Mouse (Mus musculus) hindbrain, embryonic 16.5 days (tissue): ENCODE results near the gene Frmd8. TPM values are rescaled to one million over a fixed set of nuclear protein-coding genes. Genes with fewer than 3 reads are reported as not detected.

Experiments
- ATAC-seq: fragments of 200-750 bp; cut with Nextera tagmentation; 2 replicates; pipeline ENCODE4 v1.8.0; 2017; ENCODE audit warnings: moderate TSS enrichment, moderate library complexity
- H3K27ac ChIP-seq: fragments of 300-500 bp; sonication (generic); 2 replicates; pipeline ENCODE4 v1.5.1; 2014; ENCODE audit warnings: low read depth, mild to moderate bottlenecking, control low read depth, low read length, moderate library complexity
- H3K27me3 ChIP-seq: fragments of 300-500 bp; sonication (generic); replicated peaks from 2 replicates; pipeline ENCODE4 v1.6.1; 2014; ENCODE audit warnings: low read length; ENCODE audit not compliant: control insufficient read depth, insufficient read depth
- H3K36me3 ChIP-seq: fragments of 300-500 bp; sonication (generic); 2 replicates; pipeline ENCODE4 v1.6.1; 2014; ENCODE audit warnings: mild to moderate bottlenecking, low read length, moderate library complexity, mixed read lengths; ENCODE audit not compliant: control insufficient read depth, insufficient read depth
- H3K4me1 ChIP-seq: fragments of 300-500 bp; sonication (generic); 2 replicates; pipeline ENCODE4 v1.6.1; 2014; ENCODE audit warnings: low read depth, low read length; ENCODE audit not compliant: control insufficient read depth, insufficient read depth
- H3K4me2 ChIP-seq: fragments of 300-500 bp; sonication (generic); 2 replicates; pipeline ENCODE4 v1.6.1; 2014; ENCODE audit warnings: mild to moderate bottlenecking, low read length, control low read depth, moderate library complexity
- H3K4me3 ChIP-seq: fragments of 300-500 bp; sonication (generic); 2 replicates; pipeline ENCODE4 v1.5.1; 2014; ENCODE audit warnings: mild to moderate bottlenecking, low read length, control low read depth, moderate library complexity
- H3K9ac ChIP-seq: fragments of 300-500 bp; sonication (generic); 2 replicates; pipeline ENCODE4 v1.6.1; 2014; ENCODE audit warnings: low read depth, mild to moderate bottlenecking, control low read depth, low read length, moderate library complexity
- H3K9me3 ChIP-seq: fragments of 300-500 bp; sonication (generic); 2 replicates; pipeline ENCODE4 v1.6.1; 2014; ENCODE audit warnings: mild to moderate bottlenecking, low read length, moderate library complexity; ENCODE audit not compliant: control insufficient read depth
- WGBS: fragments of 180-500 bp; shearing (Covaris S2); extraction: QIAGEN DNeasy Blood & Tissue Kit; methylation state at CpG from one replicate; pipeline ENCODE4 v1.1.7; 2014; 5-methylcytosine and 5-hydroxymethylcytosine counted together
- polyA plus RNA-seq: library from polyadenylated mRNA; unstranded; fragments of >200 nt; fragmentation: Nextera tagmentation; extraction: Ambion mirVana; gene quantifications from 2 replicates; pipeline ENCODE4 v1.2.1, GENCODE M21; 2015

Frmd8 gene
- polyA plus RNA-seq = 18.1 and 20.1 TPM in 2 replicates

DNA sequence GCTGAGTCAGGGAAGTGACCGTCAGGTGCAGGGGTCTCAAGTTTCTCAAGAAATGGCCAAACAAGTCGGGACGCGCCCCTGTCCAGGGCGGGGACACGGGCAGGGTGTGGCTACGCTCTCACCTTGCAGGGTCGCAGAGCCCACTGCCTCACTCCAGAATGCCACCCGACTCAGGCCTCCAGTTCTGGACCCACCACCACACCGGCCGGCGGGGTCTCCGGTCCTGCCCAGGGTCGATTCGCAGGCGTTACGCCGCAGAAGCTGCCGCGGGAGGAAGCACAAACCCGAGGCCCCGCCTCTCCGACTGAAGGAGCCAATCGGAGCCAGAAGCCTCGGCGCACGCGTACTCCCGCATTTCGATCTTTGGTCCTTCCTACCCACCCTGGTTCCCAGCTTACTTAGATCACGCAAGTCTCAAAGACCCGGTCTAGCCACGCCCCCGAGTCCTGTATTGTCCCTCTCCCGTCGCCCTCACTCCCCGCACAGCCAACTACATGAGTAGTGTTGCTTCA is at the start of gene Frmd8:
Gene Frmd8, minus strand, starts transcription at position 306 of the 512 bp plus-strand sequence.
- Histone ChIP-seq H3K9ac (peak within 1 kb of the TSS; percentile 86), H3K4me3 (peak within 1 kb of the TSS; percentile 65), H3K4me1 (peaks cover 17% of the 10 kb centered on the region), H3K9me3 (no peaks in the 10 kb centered on the region), H3K27me3 (no peaks in the 10 kb centered on the region), H3K4me2 (peak within 1 kb of the TSS; percentile 88), H3K27ac (peak within 1 kb of the TSS; percentile 46), H3K36me3 (no peaks in the 10 kb centered on the region)
- ATAC-seq = peak; percentile 93
- WGBS = 0% methylated on average over 31 of the region's 37 CpGs

DNA sequence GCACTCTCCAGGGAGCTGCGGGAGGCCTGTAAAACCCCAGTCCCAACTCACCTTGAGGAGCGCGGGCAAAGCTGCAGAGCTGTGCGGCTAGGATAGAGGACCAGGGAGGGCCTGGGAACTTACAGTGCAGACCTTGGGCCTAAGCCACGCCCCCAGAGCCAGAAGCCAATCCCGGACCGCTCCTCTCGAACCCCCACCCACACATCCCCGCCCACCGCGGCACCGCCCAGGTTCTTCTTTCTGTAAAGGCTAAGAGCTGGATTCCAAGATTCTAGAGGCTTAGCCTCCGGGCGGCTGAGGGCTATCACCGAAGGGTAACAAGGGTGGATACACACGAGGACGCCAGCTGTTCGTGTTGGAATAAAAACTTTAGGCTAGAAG is 49.6 kb upstream of the Frmd8 start, which contains the start of gene Cdc42ep2:
Gene Cdc42ep2, minus strand, starts transcription at position 104 of the 381 bp plus-strand sequence.
- Histone ChIP-seq H3K27me3 (no peaks in the 10 kb centered on the region), H3K4me3 (peak within 1 kb of the TSS; percentile 62), H3K4me1 (peaks cover 23% of the 10 kb centered on the region), H3K9me3 (no peaks in the 10 kb centered on the region), H3K27ac (peak within 1 kb of the TSS; percentile 83), H3K36me3 (no peaks in the 10 kb centered on the region), H3K4me2 (peak within 1 kb of the TSS; percentile 68), H3K9ac (peak within 1 kb of the TSS; percentile 73)
- WGBS = under 1% methylated on average over 18 of the region's 18 CpGs
- ATAC-seq = peak; percentile 95

DNA sequence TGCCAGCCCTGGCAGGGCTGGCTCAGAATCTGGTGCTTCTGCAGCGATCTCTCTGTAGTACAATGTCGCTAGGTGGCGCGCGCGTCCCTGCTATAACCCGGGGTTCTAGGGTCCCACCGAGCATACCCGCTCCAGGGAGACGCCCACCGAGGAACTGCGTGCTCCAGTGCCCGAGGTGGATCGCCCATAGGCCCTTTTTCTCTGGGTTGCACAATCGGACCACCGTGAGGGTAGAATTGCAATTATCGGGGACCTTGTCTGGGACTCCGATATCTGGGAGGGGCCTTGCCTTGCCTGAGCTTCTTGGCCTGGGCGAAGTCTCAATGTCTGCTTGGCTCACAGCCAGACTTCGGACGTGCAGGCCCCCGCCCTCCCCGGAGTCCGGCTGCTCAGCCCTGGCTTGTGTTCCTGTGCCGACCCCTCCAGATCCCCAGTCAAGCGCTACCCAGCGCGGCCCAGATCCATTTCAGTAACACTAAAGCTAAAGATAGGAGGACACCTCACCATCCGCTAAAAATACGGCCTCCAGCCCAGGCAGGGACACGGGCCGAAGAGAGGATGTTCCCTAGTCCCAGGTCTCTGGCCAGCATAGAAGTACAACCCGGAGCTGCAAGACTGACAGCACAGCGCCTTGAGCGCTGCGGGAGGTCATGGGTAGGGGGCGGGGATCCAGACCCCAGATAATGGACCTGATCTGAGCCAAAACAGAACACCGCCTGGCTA is 49.1 kb upstream of the Frmd8 start:
- Histone ChIP-seq H3K27ac (peak overlapping the region; percentile 83), H3K36me3 (no peaks in the 10 kb centered on the region), H3K4me2 (peak overlapping the region; percentile 68), H3K4me3 (peak overlapping the region; percentile 62), H3K9me3 (no peaks in the 10 kb centered on the region), H3K27me3 (no peaks in the 10 kb centered on the region), H3K4me1 (peaks cover 23% of the 10 kb centered on the region), H3K9ac (peak overlapping the region; percentile 73)
- WGBS = under 1% methylated on average over 38 of the region's 38 CpGs
- ATAC-seq = peak; percentile 84

DNA sequence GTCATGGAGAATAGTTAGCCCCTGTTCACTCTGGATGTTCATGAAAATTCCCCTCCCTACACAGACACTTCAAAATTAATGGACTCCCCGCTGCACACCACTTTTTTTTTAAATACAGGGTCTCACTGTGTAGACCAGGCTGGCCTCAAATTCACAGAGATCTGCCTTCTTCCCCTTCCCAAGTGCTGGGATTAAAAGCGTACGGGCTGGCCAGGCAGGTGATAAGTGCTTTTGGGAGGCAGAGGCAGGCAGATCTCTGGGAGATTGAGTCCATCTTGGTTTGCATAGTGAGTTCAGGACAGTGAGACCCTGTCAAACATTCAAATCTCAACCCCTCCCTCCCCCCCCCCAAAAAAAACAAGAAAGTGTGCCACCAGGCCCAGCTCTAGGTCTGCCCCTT is 47.9 kb upstream of the Frmd8 start:
- Histone ChIP-seq H3K36me3 (peaks cover 5% of the 10 kb centered on the region; the same call in 1 of the 2 replicates), H3K9ac (no peak overlapping the region), H3K27ac (no peak overlapping the region), H3K4me1 (peaks cover 23% of the 10 kb centered on the region), H3K9me3 (no peaks in the 10 kb centered on the region), H3K4me3 (0 out of 2 replicates have a peak overlapping the region, but pooled peaks have one; percentile 7), H3K27me3 (no peaks in the 10 kb centered on the region), H3K4me2 (peak overlapping the region; percentile 21; the same call in 1 of the 2 replicates)
- ATAC-seq = no peak
- WGBS = 97% methylated on average over 3 of the region's 3 CpGs

DNA sequence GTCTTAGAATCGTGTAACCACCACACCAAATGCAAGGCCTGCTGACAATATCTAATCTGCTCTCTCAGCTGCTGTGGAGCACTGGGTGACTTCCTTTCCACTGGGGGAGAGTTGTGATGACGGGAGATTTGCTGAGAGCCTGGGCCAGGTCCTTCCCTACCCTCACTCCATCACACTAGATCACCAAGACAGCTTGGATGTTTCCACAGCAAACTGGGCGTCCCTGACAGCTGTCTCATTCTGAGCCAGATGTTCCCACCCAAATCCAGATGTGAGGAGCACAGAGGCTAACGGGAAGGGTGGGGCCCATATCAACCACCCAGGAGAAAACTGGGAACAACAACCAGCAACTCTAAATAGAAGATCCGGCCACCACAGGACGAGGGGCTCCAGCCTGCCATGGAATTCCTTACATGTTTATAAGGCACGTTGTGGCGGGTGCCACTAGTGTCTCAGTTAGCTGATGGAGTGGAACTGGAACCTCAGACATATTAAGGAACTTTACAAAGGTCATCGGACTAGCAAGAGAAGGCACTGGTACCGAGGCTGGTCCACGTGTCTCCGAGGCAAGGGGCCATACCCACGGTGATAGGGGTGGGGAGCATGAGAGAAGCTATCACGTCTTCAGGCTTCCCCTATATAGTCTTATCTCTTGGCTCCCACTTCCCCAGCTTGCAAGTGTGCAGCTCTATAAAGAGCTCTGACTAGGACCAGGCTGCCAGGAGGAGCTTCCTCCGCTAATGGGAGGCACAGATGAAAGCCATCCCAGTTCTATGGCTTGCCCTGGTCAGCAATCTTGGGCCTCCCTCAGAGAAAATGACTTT is 47.3 kb upstream of the Frmd8 start:
- H3K9me3 ChIP-seq = no peaks in the 10 kb centered on the region
- peak overlapping the region; percentile 21 for H3K4me2 ChIP-seq
- 77% methylated on average over 15 of the region's 15 CpGs for WGBS
- no peak for ATAC-seq
- H3K4me3 ChIP-seq = 0 out of 2 replicates have a peak overlapping the region, but pooled peaks have one; percentile 7
- H3K27ac ChIP-seq = no peak overlapping the region
- peaks cover 23% of the 10 kb centered on the region for H3K4me1 ChIP-seq
- no peak overlapping the region for H3K9ac ChIP-seq
- peaks cover 11% of the 10 kb centered on the region; the same call in 1 of the 2 replicates for H3K36me3 ChIP-seq
- H3K27me3 ChIP-seq = no peaks in the 10 kb centered on the region

DNA sequence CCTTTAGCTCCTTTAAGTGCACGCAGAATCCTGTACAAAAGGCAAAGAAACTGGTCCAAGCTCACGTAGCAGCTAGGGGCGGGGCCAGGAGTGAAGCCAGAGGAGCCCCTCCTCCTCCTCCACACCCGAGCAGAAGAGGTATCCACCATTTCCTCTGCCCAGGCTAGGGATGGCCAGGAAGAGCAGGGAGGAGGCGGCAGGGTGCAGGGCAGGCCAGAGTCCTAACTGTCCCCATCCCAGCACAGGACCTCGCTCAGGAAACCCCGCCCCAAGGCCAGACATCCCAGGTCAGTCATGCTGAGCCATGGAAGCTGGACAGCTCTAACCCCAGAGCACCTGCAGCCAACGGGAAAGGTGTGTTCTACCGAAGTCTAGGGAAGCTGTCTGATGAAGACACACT is 46.6 kb upstream of the Frmd8 start:
- Histone ChIP-seq H3K27ac (no peak overlapping the region), H3K36me3 (peaks cover 14% of the 10 kb centered on the region; the same call in 1 of the 2 replicates), H3K9me3 (no peaks in the 10 kb centered on the region), H3K4me2 (peak overlapping the region; percentile 16), H3K4me1 (peaks cover 23% of the 10 kb centered on the region), H3K4me3 (no peak overlapping the region), H3K9ac (peak overlapping the region; percentile 44), H3K27me3 (no peaks in the 10 kb centered on the region)
- 25% methylated on average over 9 of the region's 9 CpGs for WGBS
- ATAC-seq = no peak

DNA sequence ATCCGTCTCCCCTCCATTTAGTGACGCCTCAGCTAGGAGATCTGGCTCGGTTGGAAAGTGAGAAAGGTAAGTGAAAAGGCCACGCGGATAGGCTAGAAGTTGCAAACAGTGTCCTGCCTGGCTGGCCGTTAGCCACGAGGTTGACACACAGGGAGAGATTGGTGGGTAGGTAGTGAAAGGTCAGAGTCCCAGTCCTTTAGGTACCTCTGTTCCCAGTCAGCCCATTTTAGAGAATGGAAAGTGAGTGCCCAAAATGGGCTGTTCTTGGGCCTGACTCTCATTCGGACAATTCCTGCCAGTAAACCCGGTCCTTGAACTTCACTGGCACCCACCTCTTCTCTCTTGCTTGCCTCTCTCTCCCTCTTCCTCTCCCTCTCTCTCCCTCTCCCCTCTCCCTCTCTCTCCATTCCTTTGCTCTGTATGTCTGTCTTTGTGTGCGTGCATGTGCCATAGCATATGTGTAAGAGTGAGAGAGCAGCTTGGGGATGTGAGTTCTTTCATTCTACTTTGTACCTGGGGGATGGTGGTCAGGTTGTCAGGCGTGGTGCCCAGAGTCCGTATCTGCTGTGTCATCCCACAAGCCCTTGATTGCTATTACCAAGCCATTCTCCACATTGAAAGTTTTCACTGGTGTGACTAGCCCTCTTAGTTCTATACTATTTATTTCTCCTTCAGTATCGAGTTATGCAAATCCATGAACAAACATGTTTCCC is 38.1 kb upstream of the Frmd8 start, which contains the start of gene Dpf2:
Gene Dpf2, minus strand, starts transcription at position 4 of the 713 bp plus-strand sequence.
- peak within 1 kb of the TSS; percentile 87 for H3K4me2 ChIP-seq
- no peaks in the 10 kb centered on the region for H3K9me3 ChIP-seq
- H3K27ac ChIP-seq = peak within 1 kb of the TSS; percentile 84
- peaks cover 30% of the 10 kb centered on the region for H3K4me1 ChIP-seq
- peak within 1 kb of the TSS; percentile 71 for H3K4me3 ChIP-seq
- H3K36me3 ChIP-seq = peaks cover 13% of the 10 kb centered on the region
- WGBS = 23% methylated on average over 13 of the region's 13 CpGs
- peak; percentile 6; the same call in 1 of the 2 replicates for ATAC-seq
- peak within 1 kb of the TSS; percentile 81 for H3K9ac ChIP-seq
- H3K27me3 ChIP-seq = no peaks in the 10 kb centered on the region

DNA sequence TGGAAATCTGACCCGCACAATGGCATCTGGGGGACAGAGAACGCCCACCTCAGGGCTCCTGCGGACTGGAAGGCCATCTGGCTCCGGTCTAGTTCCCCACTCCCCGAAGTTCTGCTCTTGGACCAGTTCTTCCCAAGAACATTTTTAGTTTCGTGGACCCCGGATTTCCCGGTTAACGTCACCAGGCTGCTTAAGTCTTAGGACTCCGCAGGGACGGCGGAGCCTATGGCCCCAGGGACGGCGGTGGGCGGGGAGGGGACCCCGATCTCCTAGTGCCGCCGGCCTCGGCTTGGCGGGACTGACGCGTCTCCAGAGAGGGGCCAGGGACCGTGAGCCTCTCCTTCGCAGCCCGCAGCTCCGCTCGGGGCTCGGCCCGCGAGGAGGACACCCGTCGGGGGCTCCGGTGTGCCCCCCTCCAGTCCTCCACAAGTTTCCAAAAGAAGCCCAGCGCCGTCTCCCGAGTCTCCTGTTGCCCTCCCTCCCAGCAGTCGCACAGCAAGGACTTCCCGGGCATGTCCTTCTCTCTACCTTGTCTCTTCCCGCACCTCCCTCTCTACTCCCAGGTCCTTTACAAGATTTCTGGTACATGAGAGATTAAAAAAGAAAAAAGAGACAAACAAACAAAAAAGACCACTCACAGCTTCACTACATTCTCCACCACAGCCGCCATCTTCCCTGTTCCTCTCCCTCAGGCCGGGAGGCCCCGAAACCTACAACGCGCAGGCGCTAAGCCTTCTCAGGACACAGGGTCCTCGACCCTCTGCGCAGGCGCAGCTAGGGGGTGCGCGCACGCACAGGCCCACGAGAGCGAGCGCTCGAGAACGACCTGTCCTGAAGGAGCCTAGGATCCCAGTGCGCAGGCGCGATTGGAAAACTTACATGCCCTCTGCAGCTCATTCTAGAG is 37.3 kb upstream of the Frmd8 start:
- Histone ChIP-seq H3K4me2 (peak overlapping the region; percentile 87), H3K4me1 (peaks cover 30% of the 10 kb centered on the region), H3K27me3 (no peaks in the 10 kb centered on the region), H3K27ac (peak overlapping the region; percentile 84), H3K9me3 (no peaks in the 10 kb centered on the region), H3K4me3 (peak overlapping the region; percentile 71), H3K9ac (peak overlapping the region; percentile 81), H3K36me3 (peaks cover 6% of the 10 kb centered on the region)
- peak; percentile 94 for ATAC-seq
- 0% methylated on average over 51 of the region's 59 CpGs for WGBS
